Mouse (Mus musculus): Measurements from ENCODE around the gene Krt90.

GRCm38 (mm10) chr15:101584456-101584855, 21.7 kb upstream of the Krt90 start:
- TF ChIP-seq CTCF (IDR thresholded peaks at IDR 0.05; ENCODE audit: insufficient read depth, low read depth, low read length) (no peak), POLR2A (IDR thresholded peaks at IDR 0.05; ENCODE audit: insufficient read depth, low read depth, low read length) (no peak)

All from olfactory bulb, adult 2 months (tissue).